Mouse (Mus musculus) heart, adult 8-10 months (tissue): ENCODE measurements at regions not wholly inside any gene's neighbourhood (a gene's known extent, or its start where the extent isn't known, plus 50 kb on each side); places are given as distances from the start of the nearest gene placed in this dataset.
"Not testable (repeated sequence)": the region's sequence is repeated elsewhere in the genome, so short reads cannot be mapped to it uniquely, and the experiment has no call there.

ENCODE experiments used
- DNase-seq: peaks from one replicate; pipeline ENCODE4 v3.0.0; 2022; ENCODE audit warnings: low spot score

DNA sequence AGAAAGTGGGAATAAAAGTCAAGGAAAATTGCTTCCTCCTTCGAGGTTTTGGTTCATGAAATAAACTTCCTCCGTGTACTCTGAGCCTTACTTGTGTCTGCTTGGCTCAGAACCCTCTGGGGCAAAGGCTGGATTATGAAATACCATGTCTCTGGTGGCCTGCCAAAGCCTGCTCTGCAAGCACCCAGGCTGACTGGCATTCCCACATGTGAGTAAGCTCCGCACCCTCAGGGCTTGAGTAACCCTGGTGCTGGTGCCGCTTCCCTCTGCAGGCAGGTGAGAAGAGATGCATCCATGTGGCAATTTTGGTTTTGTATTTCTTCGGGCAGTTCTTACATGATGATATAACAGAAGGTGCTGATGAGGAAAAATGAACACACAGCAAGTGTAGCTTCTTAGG, 66.0 kb downstream of the Nr2f2 start:
- peak; percentile 42 for DNase-seq

GRCm38 (mm10) chr7:70291431-70291830, 75.1 kb downstream of the Nr2f2 start:
- DNase-seq, result no peak

GRCm38 (mm10) chr7:70290733-70291320, 75.7 kb downstream of the Nr2f2 start:
- DNase-seq, result no peak

- DNase-seq, result no peak
Observed at GRCm38 (mm10) chr7:70290277-70290676, 76.3 kb downstream of the Nr2f2 start.

GRCm38 (mm10) chr7:70288621-70289020, 77.9 kb downstream of the Nr2f2 start:
- no peak for DNase-seq

GRCm38 (mm10) chr7:70287891-70288421, 78.6 kb downstream of the Nr2f2 start:
- DNase-seq, result no peak

DNA sequence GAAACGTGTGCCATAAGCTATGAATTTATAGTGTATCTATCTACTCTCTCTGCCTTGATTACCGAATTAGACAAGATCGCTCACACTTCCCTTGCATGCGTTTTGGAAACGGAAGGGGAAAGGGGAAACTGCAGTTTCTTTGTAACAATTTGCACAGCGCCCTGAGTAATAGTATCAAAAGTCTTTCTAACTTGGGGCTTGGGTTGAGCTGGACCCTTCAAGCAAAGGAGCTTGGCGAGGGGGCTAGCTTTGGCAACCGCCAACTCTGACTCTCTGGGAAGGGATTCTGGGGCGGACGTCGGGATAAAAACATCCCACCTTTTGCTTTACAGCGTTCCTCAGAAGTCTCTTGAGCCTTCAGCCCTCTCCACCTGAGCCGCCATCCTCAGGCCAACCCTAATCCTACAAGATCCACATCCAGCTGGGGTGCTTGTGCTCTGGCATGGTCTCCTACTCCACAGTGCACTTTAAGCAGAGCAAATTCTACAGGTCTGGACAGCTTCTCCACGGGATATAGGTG, 79.6 kb downstream of the Nr2f2 start:
- no peak for DNase-seq

- DNase-seq, result no peak
Observed at GRCm38 (mm10) chr7:70285344-70285743, 81.2 kb downstream of the Nr2f2 start.

GRCm38 (mm10) chr7:70283836-70284235, 82.7 kb downstream of the Nr2f2 start:
- DNase-seq, result no peak

GRCm38 (mm10) chr7:70283166-70283565, 83.4 kb downstream of the Nr2f2 start:
- no peak for DNase-seq

- DNase-seq, result no peak
Observed at GRCm38 (mm10) chr7:70281891-70282515, 84.5 kb downstream of the Nr2f2 start.

DNA sequence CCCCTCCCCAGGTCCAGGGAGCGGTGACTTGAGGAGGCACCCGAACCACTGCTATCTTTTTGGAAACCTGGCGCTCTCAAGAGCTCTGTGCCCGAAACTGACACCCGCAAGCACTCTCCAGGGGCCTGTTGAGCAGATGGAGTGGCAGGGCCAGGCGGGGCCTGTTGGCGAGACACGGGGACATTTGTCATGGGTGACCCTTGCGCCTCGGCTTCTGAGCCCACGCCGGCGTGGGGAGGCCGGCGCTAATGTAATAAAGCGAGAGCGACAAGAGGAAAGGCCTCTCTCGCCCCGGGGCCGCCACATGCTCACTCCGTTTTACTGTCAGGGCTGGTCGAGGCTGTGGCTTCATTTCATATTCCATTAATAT, 85.2 kb downstream of the Nr2f2 start:
- no peak for DNase-seq

- no peak for DNase-seq
Observed at GRCm38 (mm10) chr7:70280643-70281380, 85.7 kb downstream of the Nr2f2 start.

DNA sequence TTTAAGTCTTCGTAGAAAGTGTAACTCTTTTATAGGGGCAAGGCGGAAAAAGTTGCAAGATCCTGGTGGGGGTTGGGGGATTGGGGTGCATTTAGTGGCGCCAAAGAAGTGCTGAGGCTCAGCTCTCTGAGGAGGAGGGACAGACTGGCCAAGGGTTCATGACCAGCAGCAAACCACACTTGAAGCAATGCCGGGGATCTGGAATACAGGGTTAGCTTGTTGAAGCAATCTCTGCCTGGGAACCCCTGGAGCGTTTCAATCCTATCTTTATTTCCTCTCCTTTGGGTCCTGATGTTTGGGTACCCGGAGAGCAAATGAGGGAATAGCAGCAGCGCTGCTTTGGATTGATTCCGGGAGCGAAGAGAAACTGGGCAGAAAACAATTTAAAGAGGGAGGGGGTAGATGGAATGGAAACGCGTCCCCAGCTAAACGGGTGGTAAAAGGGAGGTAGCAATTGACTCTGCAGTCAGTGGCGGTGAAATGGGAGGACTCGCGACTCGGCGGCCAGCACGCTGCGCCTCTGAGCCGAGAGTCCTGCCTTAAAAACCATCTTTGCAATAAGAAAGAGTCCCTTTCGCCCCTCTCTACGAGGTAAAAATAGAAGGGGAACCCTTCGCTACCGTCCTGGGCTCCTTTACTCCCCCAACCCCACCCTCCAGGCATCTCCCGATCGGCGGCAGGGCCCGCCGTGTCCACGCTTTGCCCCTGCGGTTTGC, 86.5 kb downstream of the Nr2f2 start:
- DNase-seq, result no peak

GRCm38 (mm10) chr7:70279101-70279500, 87.4 kb downstream of the Nr2f2 start:
- DNase-seq, result no peak

- no peak for DNase-seq
Observed at GRCm38 (mm10) chr7:70276078-70276477, 90.5 kb downstream of the Nr2f2 start.

GRCm38 (mm10) chr7:70274312-70274711, 92.2 kb downstream of the Nr2f2 start:
- DNase-seq, result no peak

- peak; percentile 50 for DNase-seq
Observed at GRCm38 (mm10) chr7:70267075-70267474, 99.5 kb downstream of the Nr2f2 start.

- no peak for DNase-seq
Observed at GRCm38 (mm10) chr7:70256806-70257205, 109.7 kb downstream of the Nr2f2 start.

GRCm38 (mm10) chr7:70255072-70255471, 111.5 kb downstream of the Nr2f2 start:
- no peak for DNase-seq

- DNase-seq, result no peak
Observed at GRCm38 (mm10) chr7:70253275-70253674, 113.3 kb downstream of the Nr2f2 start.

DNA sequence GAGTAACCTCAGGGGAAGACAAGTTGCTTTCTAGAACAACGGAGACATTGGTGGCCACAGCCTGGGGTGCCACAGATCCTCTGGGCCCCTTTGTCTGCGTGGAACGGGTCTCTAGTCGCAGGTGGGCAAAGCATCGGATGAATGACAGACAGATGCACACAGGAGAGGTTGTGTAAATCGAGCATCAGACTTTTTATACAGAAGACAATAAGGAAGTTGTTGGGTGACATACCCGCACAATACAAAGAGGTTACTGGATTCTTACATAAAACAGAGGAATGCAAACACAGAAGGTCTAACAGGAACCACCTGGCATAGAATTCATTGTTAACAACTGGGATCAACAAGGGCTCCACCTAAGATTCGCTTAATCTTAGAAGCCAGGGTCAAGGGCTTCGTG, 127.5 kb downstream of the Nr2f2 start:
- DNase-seq, result not testable (repeated sequence)
